Mouse (Mus musculus): ENCODE measurements around the gene Cep350.
"Not testable (repeated sequence)": the region's sequence is repeated elsewhere in the genome, so short reads cannot be mapped to it uniquely, and the experiment has no call there.

DNA sequence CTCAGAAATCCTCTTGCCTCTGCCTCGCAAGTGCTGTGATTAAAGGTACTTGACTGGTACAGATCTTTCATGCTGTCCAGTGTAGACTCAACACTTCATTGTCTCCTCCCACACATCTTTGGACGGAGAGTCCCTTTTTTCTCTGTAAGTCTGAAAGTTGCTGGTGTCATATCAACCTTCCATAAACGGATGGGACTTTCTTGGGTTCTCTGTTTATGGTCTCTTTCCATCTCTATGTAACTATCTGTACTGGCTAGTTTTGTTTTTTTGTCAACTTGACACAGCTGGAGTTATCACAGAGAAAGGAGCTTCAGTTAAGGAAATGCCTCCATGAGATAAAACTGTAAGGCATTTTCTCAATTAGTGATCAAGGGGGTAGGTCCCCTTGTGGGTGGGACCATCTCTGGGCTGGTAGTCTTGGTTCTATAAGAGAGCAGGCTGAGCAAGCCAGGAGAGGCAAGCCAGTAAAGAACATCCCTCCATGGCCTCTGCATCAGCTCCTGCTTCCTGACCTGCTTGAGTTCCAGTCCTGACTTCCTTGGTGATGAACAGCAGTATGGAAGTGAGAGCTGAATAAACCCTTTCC, 90.3 kb downstream of the Cep350 start:
- TF ChIP-seq CTCF, EP300 (IDR thresholded peaks at IDR 0.05): not testable (repeated sequence)

All from lung, postnatal 0 days (tissue).